Mouse (Mus musculus) cerebellum, adult 8-10 months (tissue): ENCODE results near the gene Sft2d2.

ENCODE experiments used
- DNase-seq: peaks from one replicate; pipeline ENCODE4 v3.0.0; 2022

Gene Sft2d2

DNA sequence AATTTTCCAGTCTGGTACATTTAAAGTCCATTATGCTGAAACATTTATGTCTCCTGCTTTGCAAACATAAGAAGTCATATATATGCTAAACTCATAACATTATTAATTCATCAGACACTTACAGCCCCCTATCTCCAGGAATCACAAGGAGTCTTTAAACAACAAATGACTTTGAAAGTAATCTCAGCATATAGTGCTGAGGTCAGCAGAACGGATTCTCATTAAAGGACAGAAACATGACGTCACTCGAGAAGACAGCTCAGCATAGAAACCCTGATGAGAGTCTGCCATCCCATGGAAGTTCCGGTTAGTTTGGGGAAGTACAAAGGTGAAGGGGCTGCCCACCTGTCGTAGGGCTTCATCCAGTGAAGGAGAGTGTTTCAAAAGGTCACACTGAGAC is 64.7 kb downstream of the Sft2d2 start:
- DNase-seq: no peak
